Mouse (Mus musculus) MEL (cell line): Measurements from ENCODE around the gene Rwdd1. TPM values are rescaled to one million over a fixed set of nuclear protein-coding genes. Genes with fewer than 3 reads are reported as not detected.

Experiments
- DNase-seq: peaks from one replicate; pipeline ENCODE4 v3.0.0; 2011; ENCODE audit warnings: low read depth, low spot score
- H3K27ac ChIP-seq: 2 replicates; pipeline ENCODE4 v1.5.1; 2012; ENCODE audit warnings: low read depth, mild to moderate bottlenecking, control low read depth, low read length, moderate library complexity; ENCODE audit not compliant: control insufficient read depth
- H3K27me3 ChIP-seq, 2 experiments: fragments of 150-350 bp in 1 of 2; sonication (generic) in 1 of 2; 2 replicates each; pipeline ENCODE4 v1.6.1; 2012; ENCODE audit warnings: low read length in 2 of 2, mild to moderate bottlenecking in 2 of 2, improper control_type of control experiment in 1 of 2, moderate library complexity in 1 of 2; ENCODE audit not compliant: insufficient read depth in 2 of 2, control insufficient read depth in 1 of 2
- H3K36me3 ChIP-seq, 2 experiments: 2 replicates each; pipeline ENCODE4 v1.6.1; 2012 to 2014; ENCODE audit warnings: low read length in 2 of 2, improper control_type of control experiment in 1 of 2, inconsistent platforms in 1 of 2, mild to moderate bottlenecking in 1 of 2; ENCODE audit not compliant: insufficient read depth in 2 of 2, control insufficient read depth in 1 of 2
- H3K4me1 ChIP-seq, 2 experiments: fragments of 150-350 bp in 1 of 2; sonication (generic) in 1 of 2; 2 replicates each; pipeline ENCODE4 v1.6.1; 2012; ENCODE audit warnings: low read length in 2 of 2, improper control_type of control experiment in 1 of 2, mild to moderate bottlenecking in 1 of 2; ENCODE audit not compliant: insufficient read depth in 2 of 2, control insufficient read depth in 1 of 2
- H3K4me3 ChIP-seq, 2 experiments: fragments of 150-350 bp in 1 of 2; sonication (generic) in 1 of 2; 2 replicates each; pipeline ENCODE4 v1.5.1; 2012; ENCODE audit warnings: low read depth in 2 of 2, low read length in 2 of 2, mild to moderate bottlenecking in 2 of 2, moderate library complexity in 2 of 2, control low read depth in 1 of 2, improper control_type of control experiment in 1 of 2; ENCODE audit not compliant: control insufficient read depth in 1 of 2, insufficient read depth in 1 of 2
- H3K79me2 ChIP-seq: 2 replicates; pipeline ENCODE4 v1.6.1; 2012; ENCODE audit warnings: mild to moderate bottlenecking, low read length, moderate library complexity; ENCODE audit not compliant: control insufficient read depth, poor library complexity, insufficient read depth
- H3K9ac ChIP-seq: 2 replicates; pipeline ENCODE4 v1.6.1; 2012; ENCODE audit warnings: low read depth, mild to moderate bottlenecking, control low read depth, low read length, moderate library complexity; ENCODE audit not compliant: control insufficient read depth, poor library complexity, severe bottlenecking
- H3K9me3 ChIP-seq: fragments of 150-350 bp; sonication (generic); replicated peaks from 2 replicates; pipeline ENCODE4 v1.6.1; 2012; ENCODE audit warnings: mild to moderate bottlenecking, low read length, improper control_type of control experiment, moderate library complexity; ENCODE audit not compliant: insufficient read depth
- CHD1 ChIP-seq: IDR thresholded peaks from 2 replicates; pipeline ENCODE4 v1.6.1; 2012; ENCODE audit warnings: low read depth, mild to moderate bottlenecking, inconsistent platforms, low read length, improper control_type of control experiment
- E2F4 ChIP-seq: IDR thresholded peaks from 2 replicates; pipeline ENCODE4 v1.6.1; 2011; ENCODE audit warnings: low read depth, low read length, improper control_type of control experiment, borderline replicate concordance
- ELF1 ChIP-seq: IDR thresholded peaks from 2 replicates; pipeline ENCODE4 v1.6.1; 2014; ENCODE audit warnings: low read depth, mild to moderate bottlenecking, inconsistent platforms, low read length, improper control_type of control experiment, moderate library complexity
- EP300 ChIP-seq, 2 experiments: IDR thresholded peaks; 2 replicates each; pipeline ENCODE4 v1.6.1; 2011; ENCODE audit warnings: improper control_type of control experiment in 2 of 2, low read length in 2 of 2, low read depth in 1 of 2, mild to moderate bottlenecking in 1 of 2
- GABPA ChIP-seq: IDR thresholded peaks from 2 replicates; pipeline ENCODE4 v1.6.1; 2012; ENCODE audit warnings: low read depth, mild to moderate bottlenecking, inconsistent platforms, low read length, improper control_type of control experiment, moderate library complexity
- GATA1 ChIP-seq: IDR thresholded peaks from 2 replicates; pipeline ENCODE4 v1.6.1; 2011; ENCODE audit warnings: low read depth, low read length, improper control_type of control experiment
- JUND ChIP-seq: IDR thresholded peaks from 2 replicates; pipeline ENCODE4 v1.6.1; 2011; ENCODE audit warnings: low read depth, mild to moderate bottlenecking, improper control_type of control experiment, low read length
- KAT2A ChIP-seq: conservative IDR thresholded peaks from 2 replicates; pipeline ENCODE4 v1.6.1; 2012; ENCODE audit warnings: low read depth, low read length, improper control_type of control experiment, inconsistent platforms
- MAX ChIP-seq: IDR thresholded peaks from 2 replicates; pipeline ENCODE4 v1.6.1; 2011; ENCODE audit warnings: low read length, improper control_type of control experiment
- MAZ ChIP-seq: IDR thresholded peaks from 2 replicates; pipeline ENCODE4 v1.6.1; 2012; ENCODE audit warnings: low read depth, mild to moderate bottlenecking, inconsistent platforms, low read length, improper control_type of control experiment
- MXI1 ChIP-seq: IDR thresholded peaks from 2 replicates; pipeline ENCODE4 v1.6.1; 2011; ENCODE audit warnings: mild to moderate bottlenecking, low read depth, low read length, improper control_type of control experiment
- NELFE ChIP-seq: IDR thresholded peaks from 2 replicates; pipeline ENCODE4 v1.6.1; 2011; ENCODE audit warnings: low read depth, low read length, improper control_type of control experiment
- NRF1 ChIP-seq: IDR thresholded peaks from 2 replicates; pipeline ENCODE4 v1.6.1; 2014; ENCODE audit warnings: low read depth, mild to moderate bottlenecking, inconsistent platforms, low read length, improper control_type of control experiment, moderate library complexity; ENCODE audit not compliant: poor library complexity, insufficient read depth, severe bottlenecking
- POLR2A ChIP-seq, 2 experiments: IDR thresholded peaks; 2 replicates each; pipeline ENCODE4 v1.6.1; 2011 to 2012; ENCODE audit warnings: low read length in 2 of 2, mild to moderate bottlenecking in 2 of 2, control low read depth in 1 of 2, improper control_type of control experiment in 1 of 2, low read depth in 1 of 2, moderate library complexity in 1 of 2; ENCODE audit not compliant: control insufficient read depth in 1 of 2, insufficient read depth in 1 of 2, poor library complexity in 1 of 2
- POLR2AphosphoS2 ChIP-seq: IDR thresholded peaks from 2 replicates; pipeline ENCODE4 v1.6.1; 2011; ENCODE audit warnings: low read length, improper control_type of control experiment
- RAD21 ChIP-seq: IDR thresholded peaks from 2 replicates; pipeline ENCODE4 v1.6.1; 2011; ENCODE audit warnings: mild to moderate bottlenecking, low read depth, low read length, improper control_type of control experiment
- SIN3A ChIP-seq: IDR thresholded peaks from 2 replicates; pipeline ENCODE4 v1.6.1; 2012; ENCODE audit warnings: low read length, improper control_type of control experiment, inconsistent platforms
- USF2 ChIP-seq, 2 experiments: IDR thresholded peaks; 2 replicates each; pipeline ENCODE4 v1.6.1; 2011 to 2012; ENCODE audit warnings: improper control_type of control experiment in 2 of 2, low read length in 2 of 2, borderline replicate concordance in 1 of 2, inconsistent platforms in 1 of 2, low read depth in 1 of 2, mild to moderate bottlenecking in 1 of 2; ENCODE audit not compliant: insufficient read depth in 1 of 2
- ZC3H11A ChIP-seq: IDR thresholded peaks from 2 replicates; pipeline ENCODE4 v1.6.1; 2012; ENCODE audit warnings: low read depth, mild to moderate bottlenecking, inconsistent platforms, low read length, improper control_type of control experiment
- polyA plus RNA-seq, 2 experiments: library from polyadenylated mRNA; stranded (reverse) in 1 of 2; unstranded in 1 of 2; fragments of >175 nt in 1 of 2; fragments of >200 nt in 1 of 2; gene quantifications; 2 replicates each; pipeline versions ENCODE4 v1.2.1 to v1.2.4; 2012; ENCODE audit warnings: low replicate concordance in 2 of 2, low read depth in 1 of 2; ENCODE audit not compliant: insufficient read length in 2 of 2, insufficient read depth in 1 of 2, missing spikeins in 1 of 2
- total RNA-seq: library from RNA; depleted of rRNA; stranded (reverse); fragments of 300-350 nt; gene quantifications from 2 replicates; pipeline ENCODE4 v1.2.3, GENCODE M21; 2012

Rwdd1 gene
- total and polyA plus RNA-seq, 3 experiments, result 114 to 137 TPM; not detected in 1

- no peak for TF ChIP-seq KAT2A
- no peak for TF ChIP-seq RAD21
- TF ChIP-seq JUND, result no peak
- no peak for TF ChIP-seq POLR2AphosphoS2
- no peak for TF ChIP-seq NELFE
- TF ChIP-seq MXI1, result no peak
- TF ChIP-seq USF2 (IDR thresholded peaks at IDR 0.05; ENCODE audit: borderline replicate concordance in 1 of 2, insufficient read depth in 1 of 2, low read depth in 1 of 2, low read length in 2 of 2), result no peak
- no peak for TF ChIP-seq POLR2A (IDR thresholded peaks at IDR 0.05; ENCODE audit: control insufficient read depth in 1 of 2, insufficient read depth in 1 of 2, low read depth in 1 of 2, low read length in 2 of 2, poor library complexity in 1 of 2)
- no peak for TF ChIP-seq GATA1
- TF ChIP-seq ELF1, result no peak
- TF ChIP-seq E2F4, result no peak
- TF ChIP-seq MAX, result no peak
- TF ChIP-seq NRF1, result no peak
- TF ChIP-seq CHD1, result no peak
- TF ChIP-seq SIN3A, result no peak
- TF ChIP-seq EP300 (IDR thresholded peaks at IDR 0.05; ENCODE audit: low read depth in 1 of 2, low read length in 2 of 2), result no peak
- H3K27me3 ChIP-seq, result peaks cover 0 to 1% of the 10 kb centered on the region in 2 experiments; a peak in 2 of 4 replicates
These were observed 24.8 kb upstream of the Rwdd1 start, which contains the start of gene Calhm4 for GRCm38 (mm10) chr10:34044210-34044609. Gene Calhm4, minus strand, starts transcription at chr10:34044310.

GRCm38 (mm10) chr10:34037401-34037800 is 18.0 kb upstream of the Rwdd1 start, which contains the start of gene Trappc3l:
Gene Trappc3l, plus strand, starts transcription at chr10:34037597.
- TF ChIP-seq MAZ (no peak), SIN3A (no peak), RAD21 (no peak), ZC3H11A (no peak), GABPA (no peak), USF2 (IDR thresholded peaks at IDR 0.05; ENCODE audit: borderline replicate concordance in 1 of 2, insufficient read depth in 1 of 2, low read depth in 1 of 2, low read length in 2 of 2) (no peak), NELFE (no peak), KAT2A (no peak)
- Histone ChIP-seq H3K27ac (no peak within 1 kb of the TSS), H3K4me1 (no peaks in the 10 kb centered on the region), H3K79me2 (no peaks in the 10 kb centered on the region), H3K4me3 (no peak within 1 kb of the TSS), H3K9ac (no peak within 1 kb of the TSS), H3K36me3 (no peaks in the 10 kb centered on the region), H3K27me3 (peaks cover 0 to 5% of the 10 kb centered on the region in 2 experiments), H3K9me3 (no peaks in the 10 kb centered on the region)
- DNase-seq, result no peak

More at GRCm38 (mm10) chr10:34044210-34044609, 24.8 kb upstream of the Rwdd1 start, which contains the start of gene Calhm4:
- Histone ChIP-seq H3K9ac (no peak within 1 kb of the TSS), H3K27ac (no peak within 1 kb of the TSS), H3K79me2 (no peaks in the 10 kb centered on the region), H3K4me1 (no peaks in the 10 kb centered on the region), H3K36me3 (no peaks in the 10 kb centered on the region), H3K4me3 (no peak within 1 kb of the TSS), H3K9me3 (no peaks in the 10 kb centered on the region)
- no peak for DNase-seq
